Mouse (Mus musculus): ENCODE measurements around the gene Nrtn.

Gene Nrtn

GRCm38 (mm10) chr17:56716655-56717362 is 40.5 kb downstream of the Nrtn start:
- peak; percentile 95 for DNase-seq

DNA sequence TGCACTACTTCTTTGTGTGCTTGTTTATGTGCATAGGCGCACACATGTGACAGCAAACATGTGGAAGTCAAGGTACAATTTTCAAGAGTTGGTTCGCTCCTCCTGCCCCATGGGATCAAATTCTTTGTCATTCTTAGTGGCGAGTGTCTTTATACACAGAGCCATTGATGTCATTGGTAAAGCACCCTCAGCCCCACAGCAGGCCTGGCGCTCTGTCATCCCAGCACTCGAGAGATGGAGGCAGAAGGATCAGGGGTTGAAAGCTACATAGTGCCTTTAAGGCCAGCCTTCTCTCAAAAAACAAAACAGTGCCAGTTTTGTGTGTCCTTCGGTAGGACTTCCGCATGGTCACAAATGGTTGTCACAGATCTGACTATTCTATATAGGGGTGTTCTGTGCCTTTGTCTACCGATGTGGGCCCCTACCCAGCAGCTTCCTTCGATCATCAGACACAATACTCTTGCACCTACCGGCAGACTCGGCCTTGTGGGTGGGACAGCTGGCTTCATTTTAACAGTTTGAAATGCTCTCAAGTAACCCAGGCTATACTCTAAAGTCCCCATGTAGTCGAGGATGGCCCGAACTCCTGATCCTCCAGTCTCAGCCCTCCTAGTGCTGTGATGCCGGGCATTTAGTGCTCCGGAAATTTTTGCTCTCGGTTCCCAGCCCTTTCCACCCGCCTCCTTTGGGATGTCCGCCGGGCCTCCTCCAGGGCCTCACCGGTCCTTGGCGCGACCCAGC is 41.2 kb downstream of the Nrtn start:
- no peak for DNase-seq

DNA sequence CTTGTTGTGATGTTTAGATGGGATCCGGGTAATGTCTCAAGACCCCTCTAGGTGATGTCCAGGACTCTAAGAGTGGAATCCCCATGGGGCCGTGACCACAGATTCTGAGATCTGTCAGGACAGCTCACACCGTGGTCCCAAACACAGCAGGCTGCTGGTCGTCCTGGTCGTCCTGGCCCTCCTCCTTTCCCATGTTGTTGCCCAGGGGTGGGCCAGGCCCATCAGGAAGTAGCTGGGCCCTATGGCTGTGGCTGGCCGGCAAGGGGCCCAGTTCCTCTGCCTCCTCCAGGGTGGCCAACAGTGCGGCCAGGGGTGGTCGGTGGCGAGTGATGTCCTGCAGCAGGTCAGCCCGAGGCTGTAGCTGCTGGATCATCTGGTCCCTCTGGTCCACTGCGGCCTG is 42.0 kb downstream of the Nrtn start:
- DNase-seq, result no peak

GRCm38 (mm10) chr17:56709708-56710107 is 47.6 kb downstream of the Nrtn start:
- DNase-seq, result no peak

GRCm38 (mm10) chr17:56708692-56709091 is 48.6 kb downstream of the Nrtn start:
- no peak for DNase-seq

DNA sequence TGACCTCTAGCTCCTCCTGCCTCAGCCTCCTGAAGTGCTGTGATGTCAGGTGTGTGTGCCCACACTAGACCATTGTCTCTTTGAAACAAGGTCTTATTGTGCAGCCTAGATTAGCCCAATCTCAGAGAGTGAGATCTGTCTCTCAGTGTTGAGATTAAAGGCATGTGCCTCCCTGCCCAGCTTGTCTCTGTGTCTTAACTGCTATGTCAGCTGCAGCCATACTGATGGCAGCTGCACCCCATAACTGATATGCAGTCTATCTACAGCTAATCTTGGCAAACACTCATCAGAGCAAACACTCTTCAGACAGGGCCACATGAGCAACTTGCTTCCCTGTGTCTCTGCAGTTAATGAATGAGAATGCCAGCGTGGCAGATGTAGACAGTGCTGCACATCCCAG is 50.8 kb downstream of the Nrtn start:
- DNase-seq, result no peak

- no peak for DNase-seq
These were observed 54.3 kb downstream of the Nrtn start for GRCm38 (mm10) chr17:56703038-56703437.
